Mouse (Mus musculus) hindbrain, postnatal 0 days (tissue): ENCODE results near the gene Ap1m2. TPM values are rescaled to one million over a fixed set of nuclear protein-coding genes. Genes with fewer than 3 reads are reported as not detected.
"Not testable (repeated sequence)": the region's sequence is repeated elsewhere in the genome, so short reads cannot be mapped to it uniquely, and the experiment has no call there.

ENCODE experiments used
- ATAC-seq: fragments of 200-750 bp; cut with Nextera tagmentation; 2 replicates; pipeline ENCODE4 v1.8.0; 2017; ENCODE audit warnings: mild to moderate bottlenecking, moderate TSS enrichment, moderate library complexity
- DNase-seq: peaks from one replicate; pipeline ENCODE4 v3.0.0-alpha.2; 2015; ENCODE audit warnings: low spot score
- H3K27ac ChIP-seq: fragments of 300-500 bp; sonication (generic); 2 replicates; pipeline ENCODE4 v1.5.1; 2014; ENCODE audit warnings: mild to moderate bottlenecking
- H3K27me3 ChIP-seq: fragments of 300-500 bp; sonication (generic); 2 replicates; pipeline ENCODE4 v1.6.1; 2014; ENCODE audit warnings: low read length, mixed read lengths; ENCODE audit not compliant: insufficient read depth
- H3K36me3 ChIP-seq: fragments of 300-500 bp; sonication (generic); 2 replicates; pipeline ENCODE4 v1.6.1; 2014; ENCODE audit warnings: low read length, mixed read lengths; ENCODE audit not compliant: insufficient read depth
- H3K4me1 ChIP-seq: fragments of 300-500 bp; sonication (generic); 2 replicates; pipeline ENCODE4 v1.6.1; 2014; ENCODE audit warnings: antibody characterized with exemption, low read length, mixed read lengths; ENCODE audit not compliant: insufficient read depth
- H3K4me2 ChIP-seq: fragments of 300-500 bp; sonication (generic); 2 replicates; pipeline ENCODE4 v1.6.1; 2014; ENCODE audit warnings: low read depth, mild to moderate bottlenecking, low read length, moderate library complexity, mixed read lengths
- H3K4me3 ChIP-seq: fragments of 300-500 bp; sonication (generic); 2 replicates; pipeline ENCODE4 v1.5.1; 2014; ENCODE audit warnings: low read length
- H3K9ac ChIP-seq: fragments of 300-500 bp; sonication (generic); replicated peaks from 2 replicates; pipeline ENCODE4 v1.6.1; 2014; ENCODE audit warnings: mild to moderate bottlenecking, low read length, moderate library complexity, mixed read lengths
- H3K9me3 ChIP-seq: fragments of 300-500 bp; sonication (generic); 2 replicates; pipeline ENCODE4 v1.6.1; 2016; ENCODE audit warnings: low read length, mixed read lengths
- CTCF ChIP-seq: IDR thresholded peaks from 2 replicates; pipeline ENCODE4 v1.5.1; 2016; ENCODE audit warnings: antibody characterized with exemption, control low read depth, low read depth
- WGBS: fragments of 180-500 bp; shearing (Covaris S2); extraction: QIAGEN DNeasy Blood & Tissue Kit; methylation state at CpG from one replicate; pipeline ENCODE4 v1.1.7; 2014; 5-methylcytosine and 5-hydroxymethylcytosine counted together
- polyA plus RNA-seq: library from polyadenylated mRNA; unstranded; fragments of >200 nt; fragmentation: Nextera tagmentation; extraction: Ambion mirVana; gene quantifications from 2 replicates; pipeline ENCODE4 v1.2.1, GENCODE M21; 2015
- total RNA-seq: library from RNA; depleted of rRNA; stranded (reverse); fragments of >200 nt; gene quantifications from 2 replicates; pipeline ENCODE4 v1.2.3, GENCODE M21; 2014

Gene Ap1m2
- total and polyA plus RNA-seq, 2 experiments from 2014 or later = 2.5 to 3.9 TPM

GRCm38 (mm10) chr9:21265000-21265561 is 47.1 kb downstream of the Ap1m2 start, which contains the start of gene Atg4d:
Atg4d (plus strand) TSS chr9:21265293.
- H3K4me3 ChIP-seq = peak within 1 kb of the TSS; percentile 98
- no peaks in the 10 kb centered on the region for H3K27me3 ChIP-seq
- H3K9me3 ChIP-seq = no peaks in the 10 kb centered on the region
- 1% methylated on average over 49 of the region's 49 CpGs for WGBS
- H3K27ac ChIP-seq = peak within 1 kb of the TSS; percentile 82
- ATAC-seq (peak; percentile 98), DNase-seq (peak; percentile 99)
- peaks cover 14% of the 10 kb centered on the region for H3K36me3 ChIP-seq
- peak within 1 kb of the TSS; percentile 92 for H3K9ac ChIP-seq
- TF ChIP-seq CTCF = no peak
- peaks cover 16% of the 10 kb centered on the region for H3K4me1 ChIP-seq
- H3K4me2 ChIP-seq = peak within 1 kb of the TSS; percentile 92

- DNase-seq = no peak
- Histone ChIP-seq H3K4me2 (peak overlapping the region; percentile 92), H3K36me3 (peaks cover 14% of the 10 kb centered on the region), H3K4me1 (peaks cover 16% of the 10 kb centered on the region), H3K27ac (peak overlapping the region; percentile 82), H3K4me3 (peak overlapping the region; percentile 98), H3K27me3 (no peaks in the 10 kb centered on the region), H3K9me3 (no peaks in the 10 kb centered on the region), H3K9ac (peak overlapping the region; percentile 92)
- ATAC-seq = peak; percentile 16
- TF ChIP-seq CTCF = no peak
- WGBS = 19% methylated on average over 17 of the region's 17 CpGs
Observed at GRCm38 (mm10) chr9:21264272-21264999, 47.7 kb downstream of the Ap1m2 start.

- Histone ChIP-seq H3K9me3 (no peaks in the 10 kb centered on the region), H3K27ac (no peak overlapping the region), H3K36me3 (no peaks in the 10 kb centered on the region), H3K4me2 (no peak overlapping the region), H3K9ac (no peak overlapping the region), H3K4me1 (peaks cover 16% of the 10 kb centered on the region), H3K4me3 (no peak overlapping the region), H3K27me3 (no peaks in the 10 kb centered on the region)
- DNase-seq (no peak), ATAC-seq (no peak)
- no peak for TF ChIP-seq CTCF
- WGBS = 55% methylated on average over 2 of the region's 2 CpGs
Observed at GRCm38 (mm10) chr9:21261831-21262230, 50.3 kb downstream of the Ap1m2 start.

DNA sequence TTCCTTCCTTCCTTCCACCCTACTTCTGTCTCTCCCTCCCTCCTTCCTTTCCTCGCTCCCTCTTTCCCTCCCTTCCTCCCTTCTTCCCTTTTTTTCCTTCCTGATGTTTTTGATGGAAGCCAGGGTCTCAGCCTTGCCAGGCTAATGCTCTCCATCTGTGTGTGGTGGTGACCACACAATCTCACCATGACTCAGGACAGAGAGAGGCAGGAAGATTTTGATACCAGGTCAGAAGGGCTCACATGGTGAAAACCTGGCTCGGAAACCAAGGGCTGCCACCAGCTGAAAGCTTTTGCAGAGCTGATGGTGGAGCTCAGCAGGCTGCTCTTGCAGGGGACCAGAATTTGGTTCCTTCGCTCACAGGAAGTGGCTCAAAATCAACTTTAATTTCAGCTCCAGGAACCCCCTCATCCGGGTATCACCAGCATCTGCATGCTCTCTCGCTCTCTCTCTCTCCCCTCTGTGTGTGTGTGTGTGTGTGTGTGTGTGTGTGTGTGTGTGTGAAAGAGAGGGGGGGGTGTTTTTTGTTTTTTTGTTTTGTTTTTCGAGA is 51.6 kb downstream of the Ap1m2 start:
- TF ChIP-seq CTCF = no peak
- Histone ChIP-seq H3K9me3 (no peaks in the 10 kb centered on the region), H3K27ac (no peak overlapping the region), H3K36me3 (no peaks in the 10 kb centered on the region), H3K4me3 (no peak overlapping the region), H3K9ac (no peak overlapping the region), H3K4me2 (no peak overlapping the region), H3K27me3 (no peaks in the 10 kb centered on the region), H3K4me1 (peaks cover 6% of the 10 kb centered on the region; the same call in 1 of the 2 replicates)
- DNase-seq = no peak
- no peak for ATAC-seq
- 81% methylated on average over 6 of the region's 6 CpGs for WGBS

DNA sequence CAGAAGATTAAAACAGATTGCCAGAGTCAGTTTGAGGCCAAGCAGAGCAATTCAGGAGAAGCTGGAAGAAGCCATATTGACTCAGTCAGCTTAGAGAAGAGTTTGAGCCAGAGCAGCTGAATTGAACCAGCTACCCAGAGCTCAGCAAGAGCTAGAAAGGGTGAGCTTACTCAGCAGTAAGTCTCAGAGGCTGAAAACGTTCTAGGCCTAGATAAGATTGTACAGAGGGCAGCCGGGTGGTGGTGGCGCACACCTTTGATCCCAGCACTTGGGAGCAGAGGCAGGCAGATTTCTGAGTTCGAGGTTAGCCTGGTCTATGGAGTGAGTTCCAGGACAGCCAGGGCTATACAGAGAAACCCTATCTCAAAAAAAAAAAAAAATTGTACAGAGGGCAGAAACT is 55.8 kb downstream of the Ap1m2 start:
- not testable (repeated sequence) for H3K27me3 ChIP-seq, H3K36me3 ChIP-seq, H3K9me3 ChIP-seq, H3K27ac ChIP-seq, DNase-seq, H3K4me1 ChIP-seq, H3K9ac ChIP-seq, ATAC-seq, H3K4me2 ChIP-seq, H3K4me3 ChIP-seq
- WGBS = 84% methylated on average over 4 of the region's 4 CpGs

GRCm38 (mm10) chr9:21254690-21255089 is 57.4 kb downstream of the Ap1m2 start:
- 0 out of 2 replicates have a peak, but pooled peaks have one; percentile 36 for ATAC-seq
- Histone ChIP-seq H3K9me3 (no peaks in the 10 kb centered on the region), H3K4me1 (no peaks in the 10 kb centered on the region), H3K27me3 (peaks cover 1% of the 10 kb centered on the region; the same call in 1 of the 2 replicates), H3K9ac (no peak overlapping the region), H3K4me2 (no peak overlapping the region), H3K27ac (no peak overlapping the region), H3K36me3 (no peaks in the 10 kb centered on the region), H3K4me3 (no peak overlapping the region)
- DNase-seq = no peak
- TF ChIP-seq CTCF = no peak
